12 mouse cellular contexts compared by ENCODE assay signal in the genomic region with DNA sequence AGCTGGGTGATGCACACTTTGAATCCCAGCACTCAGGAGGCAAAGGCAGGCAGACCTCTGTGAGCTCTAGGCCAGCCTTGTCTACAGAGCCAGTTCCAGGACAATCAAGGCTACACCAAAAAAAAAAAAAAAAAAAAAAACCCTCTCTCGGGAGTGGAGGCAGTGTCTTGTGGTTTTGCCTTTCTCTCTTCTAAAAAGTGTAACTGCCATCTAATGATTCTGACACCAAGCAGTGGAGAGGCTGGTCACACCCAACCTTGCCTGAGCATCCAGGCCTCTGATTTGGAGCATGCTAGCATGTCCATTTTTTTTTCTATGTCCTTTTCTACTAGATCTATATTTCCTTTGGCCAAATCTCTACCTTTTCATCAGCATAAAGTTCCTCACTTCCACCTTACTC. TPM values are rescaled to one million over a fixed set of nuclear protein-coding genes. Genes with fewer than 3 reads are reported as not detected.
DNase-seq lines count a peak whose midpoint lies in the region; ATAC-seq lines count a peak whose summit lies in the region.
"Had no signal": no experiment of that assay in that cellular context is flagged by ENCODE, and none has a peak within 500 bp of the region (broad histone marks: within the 10 kb centered on the region; RNA-seq: fewer than 3 reads in every experiment).

No protein-coding gene starts in this region.

- intact Hi-C loops in heart, postnatal 25 days (cut with DNase I): loop anchor here (2.0 to 5.0 kb wide), 4 partner anchors 20 to 160 kb away; a partner anchor contains a TSS

- 67% methylated on average over 1 of the region's 1 CpGs for WGBS in heart, embryonic 14.5 days
- 69% methylated on average over 1 of the region's 1 CpGs for whole genome bisulfite sequencing in liver, embryonic 11.5 days
- WGBS in midbrain, embryonic 15.5 days: 80% methylated on average over 1 of the region's 1 CpGs
- WGBS in midbrain, embryonic 14.5 days: 86% methylated on average over 1 of the region's 1 CpGs

- no peak for ATAC-seq in heart, embryonic 14.5 days (ENCODE audit: insufficient number of reproducible peaks, insufficient read depth, low FRiP score, low read depth)
- 0 out of 2 replicates have a peak, but pooled peaks have one; percentile 37 for ATAC-seq in liver, embryonic 11.5 days (replicated peaks; ENCODE audit: low FRiP score)
- ATAC-seq in midbrain, embryonic 15.5 days (replicated peaks): 0 out of 2 replicates have a peak, but pooled peaks have one; percentile 33
- no peak for ATAC-seq in midbrain, embryonic 14.5 days (ENCODE audit: low FRiP score, low TSS enrichment)
- ATAC-seq in megakaryocyte-erythroid progenitor cell, adult 5-6 weeks (replicated peaks; ENCODE audit: low FRiP score, low TSS enrichment, poor library complexity, severe bottlenecking): peak; percentile 51; the same call in 1 of the 2 replicates

- no peaks in the 10 kb centered on the region for H3K9me3 ChIP-seq in heart, embryonic 14.5 days (ENCODE audit: control insufficient read depth, low read length)
- H3K9me3 ChIP-seq in liver, embryonic 11.5 days (ENCODE audit: control insufficient read depth, low read length): no peaks in the 10 kb centered on the region
- H3K9me3 ChIP-seq in midbrain, embryonic 15.5 days: no peaks in the 10 kb centered on the region
- H3K9me3 ChIP-seq in midbrain, embryonic 14.5 days (ENCODE audit: control insufficient read depth, low read length): no peaks in the 10 kb centered on the region
- H3K9me3 ChIP-seq: hindbrain, embryonic 13.5 days; midbrain, embryonic 10.5 days had no signal

- DNase-seq in heart, postnatal 25 days (ENCODE audit: low spot score): no peak
- DNase-seq in liver, embryonic 11.5 days (ENCODE audit: low spot score): no peak
- DNase-seq in liver: no peak
- no peak for DNase-seq in midbrain, embryonic 14.5 days
- no peak for DNase-seq in adrenal gland, postnatal 14 days
- DNase-seq: gastrocnemius, postnatal 25 days had no signal

- H3K27ac ChIP-seq in heart, embryonic 14.5 days (replicated peaks in 1 of 2; ENCODE audit: control insufficient read depth in 1 of 2, insufficient read depth in 1 of 2, low read depth in 2 of 2, low read length in 2 of 2): peak overlapping the region; percentile 64 to 69
- H3K27ac ChIP-seq in liver, embryonic 11.5 days (ENCODE audit: low read depth, low read length): no peak overlapping the region
- no peak overlapping the region for H3K27ac ChIP-seq in midbrain, embryonic 15.5 days
- no peak overlapping the region for H3K27ac ChIP-seq in midbrain, embryonic 14.5 days (replicated peaks; ENCODE audit: low read depth, low read length)
- H3K27ac ChIP-seq: hindbrain, embryonic 13.5 days; macrophage; midbrain, embryonic 10.5 days had no signal

- peaks cover 2 to 13% of the 10 kb centered on the region in 2 experiments; a peak in 2 of 4 replicates for H3K4me1 ChIP-seq in heart, embryonic 14.5 days (ENCODE audit: control insufficient read depth in 2 of 2, insufficient read depth in 2 of 2, low read length in 2 of 2)
- no peaks in the 10 kb centered on the region for H3K4me1 ChIP-seq in liver, embryonic 11.5 days (replicated peaks; ENCODE audit: control insufficient read depth, insufficient read depth, low read length)
- no peaks in the 10 kb centered on the region for H3K4me1 ChIP-seq in midbrain, embryonic 15.5 days
- H3K4me1 ChIP-seq in midbrain, embryonic 14.5 days (ENCODE audit: control insufficient read depth, insufficient read depth, low read length): no peaks in the 10 kb centered on the region
- H3K4me1 ChIP-seq: hindbrain, embryonic 13.5 days; midbrain, embryonic 10.5 days had no signal

- H3K4me2 ChIP-seq in heart, embryonic 14.5 days (ENCODE audit: low read length): no peak overlapping the region
- H3K4me2 ChIP-seq in liver, embryonic 11.5 days: no peak overlapping the region
- H3K4me2 ChIP-seq in midbrain, embryonic 15.5 days: no peak overlapping the region
- H3K4me2 ChIP-seq in midbrain, embryonic 14.5 days (ENCODE audit: low read length): no peak overlapping the region
- H3K4me2 ChIP-seq: hindbrain, embryonic 13.5 days had no signal

- H3K4me3 ChIP-seq in heart, embryonic 14.5 days (ENCODE audit: control insufficient read depth in 1 of 2, insufficient read depth in 1 of 2, low read depth in 1 of 2, low read length in 2 of 2): no peak overlapping the region
- H3K4me3 ChIP-seq in liver, embryonic 11.5 days (ENCODE audit: low read depth, low read length): no peak overlapping the region
- H3K4me3 ChIP-seq in midbrain, embryonic 15.5 days: no peak overlapping the region
- no peak overlapping the region for H3K4me3 ChIP-seq in midbrain, embryonic 14.5 days (replicated peaks; ENCODE audit: low read depth, low read length)
- H3K4me3 ChIP-seq: hindbrain, embryonic 13.5 days; midbrain, embryonic 10.5 days had no signal

- no peak overlapping the region for H3K9ac ChIP-seq in heart, embryonic 14.5 days (ENCODE audit: low read length)
- no peak overlapping the region for H3K9ac ChIP-seq in liver, embryonic 11.5 days (ENCODE audit: low read depth, low read length)
- no peak overlapping the region for H3K9ac ChIP-seq in midbrain, embryonic 15.5 days
- no peak overlapping the region for H3K9ac ChIP-seq in midbrain, embryonic 14.5 days (replicated peaks; ENCODE audit: low read length)
- H3K9ac ChIP-seq: hindbrain, embryonic 13.5 days had no signal

- H3K36me3 ChIP-seq in heart, embryonic 14.5 days (ENCODE audit: control insufficient read depth, insufficient read depth, low read length): peaks cover 80% of the 10 kb centered on the region
- peaks cover 13% of the 10 kb centered on the region; the same call in 1 of the 2 replicates for H3K36me3 ChIP-seq in liver, embryonic 11.5 days (ENCODE audit: control insufficient read depth, insufficient read depth, low read length)
- no peaks in the 10 kb centered on the region for H3K36me3 ChIP-seq in midbrain, embryonic 15.5 days (replicated peaks)
- H3K36me3 ChIP-seq in midbrain, embryonic 14.5 days (ENCODE audit: control insufficient read depth, insufficient read depth, low read length): no peaks in the 10 kb centered on the region

- H3K27me3 ChIP-seq in heart, embryonic 14.5 days (ENCODE audit: control insufficient read depth, insufficient read depth, low read length): no peaks in the 10 kb centered on the region
- H3K27me3 ChIP-seq in liver, embryonic 11.5 days (replicated peaks; ENCODE audit: control insufficient read depth, insufficient read depth, low read length): no peaks in the 10 kb centered on the region
- H3K27me3 ChIP-seq in midbrain, embryonic 15.5 days (replicated peaks): no peaks in the 10 kb centered on the region
- no peaks in the 10 kb centered on the region for H3K27me3 ChIP-seq in midbrain, embryonic 14.5 days (ENCODE audit: control insufficient read depth, insufficient read depth, low read length)
- H3K27me3 ChIP-seq: hindbrain, embryonic 13.5 days had no signal

RNA-seq across cellular contexts. Expression of a gene that starts 21.8 kb away (rescaled TPM):
- 10.5 and 13.8 TPM in 2 replicates for polyA plus RNA-seq in heart, embryonic 14.5 days (2014; fragmentation: Nextera tagmentation; extraction: Ambion mirVana)
- 10 to 100 TPM; 21.7 to 22.9 TPM for total RNA-seq in heart, postnatal 25 days (2021)
- polyA plus RNA-seq in liver, embryonic 11.5 days (2014; fragmentation: Nextera tagmentation; extraction: Ambion mirVana): 4.7 and 5.4 TPM in 2 replicates
- 11.7 and 13.1 TPM in 2 replicates for polyA plus RNA-seq in midbrain, embryonic 15.5 days (2015; fragmentation: Nextera tagmentation; extraction: Ambion mirVana)
- 13.9 and 15.9 TPM in 2 replicates for polyA plus RNA-seq in midbrain, embryonic 14.5 days (2014; fragmentation: Nextera tagmentation; extraction: Ambion mirVana)
- total RNA-seq in megakaryocyte-erythroid progenitor cell, adult 5-6 weeks (2014; fragmentation: Nextera tagmentation): 28.2 and 36.1 TPM in 2 replicates
- total RNA-seq in megakaryocyte-erythroid progenitor cell, adult 5-6 weeks (2017): 24.7 and 53.3 TPM in 2 replicates
- total RNA-seq in adrenal gland, postnatal 14 days (2021): 21.1 and 21.9 TPM in 2 replicates

RNA-seq across cellular contexts. Expression of a gene that starts 23.9 kb away (rescaled TPM):
- 720 and 759 TPM in 2 replicates for polyA plus RNA-seq in heart, embryonic 14.5 days (2014; fragmentation: Nextera tagmentation; extraction: Ambion mirVana)
- 1,000 to 10,000 TPM; 1,047 to 1,088 TPM for total RNA-seq in heart, postnatal 25 days (2021)
- polyA plus RNA-seq in liver, embryonic 11.5 days (2014; fragmentation: Nextera tagmentation; extraction: Ambion mirVana): 105 and 107 TPM in 2 replicates
- polyA plus RNA-seq in midbrain, embryonic 15.5 days (2015; fragmentation: Nextera tagmentation; extraction: Ambion mirVana): 34.6 and 39.7 TPM in 2 replicates
- polyA plus RNA-seq in midbrain, embryonic 14.5 days (2014; fragmentation: Nextera tagmentation; extraction: Ambion mirVana): 27.9 and 41.1 TPM in 2 replicates
- total RNA-seq in megakaryocyte-erythroid progenitor cell, adult 5-6 weeks (2014; fragmentation: Nextera tagmentation): 85.6 and 91.2 TPM in 2 replicates
- 84.5 and 85.8 TPM in 2 replicates for total RNA-seq in megakaryocyte-erythroid progenitor cell, adult 5-6 weeks (2017)
- total RNA-seq in adrenal gland, postnatal 14 days (2021): 1,251 and 1,324 TPM in 2 replicates

Comparison
In these comparisons a context has a peak if more than half of its experiments do, and no peak if none do; other contexts are left out.
1. ATAC-seq: peak in liver, embryonic 11.5 days (single experiment), midbrain, embryonic 15.5 days (single experiment) and megakaryocyte-erythroid progenitor cell, adult 5-6 weeks (single experiment); none in heart, embryonic 14.5 days (single experiment) and midbrain, embryonic 14.5 days (single experiment).
2. H3K27ac ChIP-seq: peak in heart, embryonic 14.5 days (2 of 2); none in liver, embryonic 11.5 days (single experiment), midbrain, embryonic 15.5 days (single experiment) and midbrain, embryonic 14.5 days (single experiment).